Mouse (Mus musculus) forebrain, embryonic 16.5 days (tissue): ENCODE data around the gene Banp. TPM values are rescaled to one million over a fixed set of nuclear protein-coding genes. Genes with fewer than 3 reads are reported as not detected.

Experiments
- ATAC-seq: fragments of 200-750 bp; cut with Nextera tagmentation; 2 replicates; pipeline ENCODE4 v1.8.0; 2017; ENCODE audit warnings: mild to moderate bottlenecking, moderate library complexity
- H3K27ac ChIP-seq: fragments of 300-500 bp; sonication (generic); 2 replicates; pipeline ENCODE4 v1.5.1; 2014; ENCODE audit warnings: low read length, control low read depth
- H3K27me3 ChIP-seq: fragments of 300-500 bp; sonication (generic); replicated peaks from 2 replicates; pipeline ENCODE4 v1.6.1; 2014; ENCODE audit warnings: low read length; ENCODE audit not compliant: control insufficient read depth, insufficient read depth
- H3K36me3 ChIP-seq: fragments of 300-500 bp; sonication (generic); 2 replicates; pipeline ENCODE4 v1.6.1; 2014; ENCODE audit not compliant: control insufficient read depth, insufficient read depth
- H3K4me1 ChIP-seq: fragments of 300-500 bp; sonication (generic); replicated peaks from 2 replicates; pipeline ENCODE4 v1.6.1; 2014; ENCODE audit warnings: low read length; ENCODE audit not compliant: control insufficient read depth, insufficient read depth
- H3K4me2 ChIP-seq: fragments of 300-500 bp; sonication (generic); 2 replicates; pipeline ENCODE4 v1.6.1; 2014; ENCODE audit warnings: mild to moderate bottlenecking, low read length, control low read depth
- H3K4me3 ChIP-seq: fragments of 300-500 bp; sonication (generic); replicated peaks from 2 replicates; pipeline ENCODE4 v1.5.1; 2014; ENCODE audit warnings: mild to moderate bottlenecking, low read length, control low read depth
- H3K9ac ChIP-seq: fragments of 300-500 bp; sonication (generic); replicated peaks from 2 replicates; pipeline ENCODE4 v1.6.1; 2014; ENCODE audit warnings: low read depth, low read length, control low read depth
- H3K9me3 ChIP-seq: fragments of 300-500 bp; sonication (generic); 2 replicates; pipeline ENCODE4 v1.6.1; 2016; ENCODE audit warnings: low read length; ENCODE audit not compliant: control insufficient read depth
- WGBS: fragments of 180-500 bp; shearing (Covaris S2); extraction: QIAGEN DNeasy Blood & Tissue Kit; methylation state at CpG from one replicate; pipeline ENCODE4 v1.1.7; 2014; 5-methylcytosine and 5-hydroxymethylcytosine counted together
- polyA plus RNA-seq: library from polyadenylated mRNA; unstranded; fragments of >200 nt; fragmentation: Nextera tagmentation; extraction: Ambion mirVana; gene quantifications from 2 replicates; pipeline ENCODE4 v1.2.1, GENCODE M21; 2015

Gene Banp
- polyA plus RNA-seq, 1 experiment from 2014 or later: 68.4 TPM

DNA sequence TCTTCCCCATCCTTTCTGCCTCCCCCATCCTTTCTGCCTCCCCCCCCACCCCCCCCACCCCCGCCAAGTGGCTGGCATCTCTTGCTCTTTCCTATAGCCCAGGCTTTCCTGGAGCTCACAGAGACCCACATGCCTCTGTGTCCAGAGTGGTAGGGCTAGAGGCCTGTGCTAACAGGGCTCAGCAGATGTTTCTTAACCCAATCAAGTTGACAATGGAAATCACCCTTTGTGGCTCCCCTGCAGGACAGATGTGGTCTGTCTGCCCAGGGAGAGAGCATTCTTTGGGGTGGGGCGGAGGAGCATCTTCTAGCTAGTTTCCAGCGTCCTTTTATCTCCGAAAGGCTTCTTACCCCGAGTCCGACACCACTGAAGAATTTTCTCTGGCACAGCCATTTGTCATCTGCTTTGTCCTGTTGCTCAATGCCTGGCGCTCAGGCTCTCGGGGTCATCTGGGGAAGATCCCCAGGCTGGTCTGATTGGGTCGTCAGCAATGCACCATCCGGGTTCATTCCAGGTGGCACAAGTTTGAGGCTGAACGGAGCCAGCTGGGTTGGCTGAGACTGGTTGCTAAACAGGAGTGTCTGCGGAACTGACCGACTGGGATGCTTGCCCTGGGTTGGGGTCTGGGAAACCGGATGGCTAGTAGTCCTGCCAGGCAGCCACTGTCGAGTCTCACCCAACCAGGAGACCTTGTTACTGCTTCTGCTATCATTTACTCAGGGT is 118.4 kb downstream of the Banp start:
- H3K27me3 ChIP-seq: no peaks in the 10 kb centered on the region
- no peak overlapping the region for H3K27ac ChIP-seq
- H3K4me2 ChIP-seq: no peak overlapping the region
- no peaks in the 10 kb centered on the region for H3K36me3 ChIP-seq
- no peaks in the 10 kb centered on the region for H3K4me1 ChIP-seq
- H3K9me3 ChIP-seq: no peaks in the 10 kb centered on the region
- no peak overlapping the region for H3K9ac ChIP-seq
- H3K4me3 ChIP-seq: no peak overlapping the region
- WGBS: 81% methylated on average over 15 of the region's 15 CpGs
- ATAC-seq: no peak

- H3K9ac ChIP-seq: no peak overlapping the region
- no peak overlapping the region for H3K27ac ChIP-seq
- WGBS: 83% methylated on average over 13 of the region's 13 CpGs
- no peaks in the 10 kb centered on the region for H3K27me3 ChIP-seq
- no peaks in the 10 kb centered on the region for H3K36me3 ChIP-seq
- no peak overlapping the region for H3K4me2 ChIP-seq
- no peak overlapping the region for H3K4me3 ChIP-seq
- H3K4me1 ChIP-seq: no peaks in the 10 kb centered on the region
- no peak for ATAC-seq
- H3K9me3 ChIP-seq: no peaks in the 10 kb centered on the region
Observed at GRCm38 (mm10) chr8:122068609-122069008, 119.1 kb downstream of the Banp start.

- WGBS: 70% methylated on average over 11 of the region's 11 CpGs
- Histone ChIP-seq H3K9ac (no peak overlapping the region), H3K27ac (no peak overlapping the region), H3K4me1 (no peaks in the 10 kb centered on the region), H3K9me3 (no peaks in the 10 kb centered on the region), H3K36me3 (no peaks in the 10 kb centered on the region), H3K4me2 (no peak overlapping the region), H3K4me3 (no peak overlapping the region), H3K27me3 (no peaks in the 10 kb centered on the region)
- ATAC-seq: no peak
Observed at GRCm38 (mm10) chr8:122069281-122069680, 119.7 kb downstream of the Banp start.

- Histone ChIP-seq H3K36me3 (no peaks in the 10 kb centered on the region), H3K4me2 (no peak overlapping the region), H3K9me3 (no peaks in the 10 kb centered on the region), H3K9ac (no peak overlapping the region), H3K27me3 (no peaks in the 10 kb centered on the region), H3K27ac (no peak overlapping the region), H3K4me1 (no peaks in the 10 kb centered on the region), H3K4me3 (no peak overlapping the region)
- WGBS: 66% methylated on average over 4 of the region's 4 CpGs
- ATAC-seq: no peak
Observed at GRCm38 (mm10) chr8:122071193-122071592, 121.6 kb downstream of the Banp start.

- no peak overlapping the region for H3K9ac ChIP-seq
- H3K4me3 ChIP-seq: no peak overlapping the region
- 89% methylated on average over 9 of the region's 9 CpGs for WGBS
- no peaks in the 10 kb centered on the region for H3K27me3 ChIP-seq
- ATAC-seq: no peak
- no peaks in the 10 kb centered on the region for H3K36me3 ChIP-seq
- no peaks in the 10 kb centered on the region for H3K4me1 ChIP-seq
- H3K27ac ChIP-seq: no peak overlapping the region
- no peaks in the 10 kb centered on the region for H3K9me3 ChIP-seq
- H3K4me2 ChIP-seq: no peak overlapping the region
Observed at GRCm38 (mm10) chr8:122073964-122074363, 124.4 kb downstream of the Banp start.

- ATAC-seq: no peak
Observed at GRCm38 (mm10) chr8:122074442-122074841, 124.9 kb downstream of the Banp start.

DNA sequence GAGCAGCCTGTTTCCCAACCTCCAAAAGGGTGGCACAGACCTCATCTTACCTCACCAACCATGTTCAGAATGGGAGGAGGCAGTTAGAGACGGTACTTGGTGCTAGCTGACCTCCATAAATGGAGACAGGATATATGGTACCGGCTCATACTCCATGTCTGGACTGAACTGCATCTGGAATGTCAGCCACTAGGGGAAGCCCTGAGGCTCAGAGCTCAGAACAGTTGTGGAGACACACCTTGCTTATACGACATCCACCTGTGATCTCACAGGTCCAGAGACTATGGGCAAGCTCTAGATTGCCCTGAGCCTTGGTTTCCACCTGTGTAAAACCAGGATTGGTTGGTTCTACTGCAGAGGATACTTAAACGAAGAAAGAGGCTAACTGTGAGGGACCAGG is 125.4 kb downstream of the Banp start:
- Histone ChIP-seq H3K9ac (no peak overlapping the region), H3K27me3 (no peaks in the 10 kb centered on the region), H3K4me2 (no peak overlapping the region), H3K9me3 (no peaks in the 10 kb centered on the region), H3K36me3 (no peaks in the 10 kb centered on the region), H3K27ac (no peak overlapping the region), H3K4me1 (no peaks in the 10 kb centered on the region), H3K4me3 (no peak overlapping the region)
- no peak for ATAC-seq
- 76% methylated on average over 4 of the region's 4 CpGs for WGBS

More at GRCm38 (mm10) chr8:122074442-122074841, 124.9 kb downstream of the Banp start:
- no peaks in the 10 kb centered on the region for H3K9me3 ChIP-seq
- no peaks in the 10 kb centered on the region for H3K4me1 ChIP-seq
- no peaks in the 10 kb centered on the region for H3K27me3 ChIP-seq
- H3K4me3 ChIP-seq: no peak overlapping the region
- 89% methylated on average over 9 of the region's 9 CpGs for WGBS
- H3K9ac ChIP-seq: no peak overlapping the region
- no peaks in the 10 kb centered on the region for H3K36me3 ChIP-seq
- no peak overlapping the region for H3K4me2 ChIP-seq
- H3K27ac ChIP-seq: no peak overlapping the region

- no peak overlapping the region for H3K4me2 ChIP-seq
- no peaks in the 10 kb centered on the region for H3K36me3 ChIP-seq
- no peak for ATAC-seq
- H3K27ac ChIP-seq: no peak overlapping the region
- no peak overlapping the region for H3K9ac ChIP-seq
- WGBS: 60% methylated on average over 23 of the region's 23 CpGs
- no peaks in the 10 kb centered on the region for H3K27me3 ChIP-seq
- H3K4me1 ChIP-seq: no peaks in the 10 kb centered on the region
- no peaks in the 10 kb centered on the region for H3K9me3 ChIP-seq
- no peak overlapping the region for H3K4me3 ChIP-seq
Observed at GRCm38 (mm10) chr8:122076183-122076842, 126.8 kb downstream of the Banp start.

GRCm38 (mm10) chr8:122078321-122078720 is 128.8 kb downstream of the Banp start:
- Histone ChIP-seq H3K9me3 (no peaks in the 10 kb centered on the region), H3K4me1 (no peaks in the 10 kb centered on the region), H3K4me2 (no peak overlapping the region), H3K4me3 (no peak overlapping the region), H3K9ac (no peak overlapping the region), H3K27me3 (no peaks in the 10 kb centered on the region), H3K36me3 (no peaks in the 10 kb centered on the region), H3K27ac (no peak overlapping the region)
- whole genome bisulfite sequencing: 91% methylated on average over 12 of the region's 12 CpGs
- ATAC-seq: no peak
